Mouse (Mus musculus) midbrain, embryonic 13.5 days (tissue): ENCODE results near the gene Mgll. TPM values are rescaled to one million over a fixed set of nuclear protein-coding genes. Genes with fewer than 3 reads are reported as not detected.

Experiments used
- ATAC-seq: fragments of 200-750 bp; cut with Nextera tagmentation; 2 replicates; pipeline ENCODE4 v1.8.0; 2017; ENCODE audit warnings: mild to moderate bottlenecking, moderate TSS enrichment, moderate library complexity
- H3K27ac ChIP-seq: fragments of 300-500 bp; sonication (generic); 2 replicates; pipeline ENCODE4 v1.5.1; 2015; ENCODE audit warnings: inconsistent platforms, mild to moderate bottlenecking, moderate library complexity
- H3K27me3 ChIP-seq: fragments of 300-500 bp; sonication (generic); 2 replicates; pipeline ENCODE4 v1.6.1; 2015; ENCODE audit warnings: mild to moderate bottlenecking, inconsistent platforms
- H3K36me3 ChIP-seq: fragments of 300-500 bp; sonication (generic); 2 replicates; pipeline ENCODE4 v1.6.1; 2015; ENCODE audit warnings: mild to moderate bottlenecking, inconsistent platforms
- H3K4me1 ChIP-seq: fragments of 300-500 bp; sonication (generic); replicated peaks from 2 replicates; pipeline ENCODE4 v1.6.1; 2015; ENCODE audit warnings: inconsistent platforms
- H3K4me2 ChIP-seq: fragments of 300-500 bp; sonication (generic); replicated peaks from 2 replicates; pipeline ENCODE4 v1.6.1; 2015; ENCODE audit warnings: moderate library complexity, mild to moderate bottlenecking, inconsistent platforms
- H3K4me3 ChIP-seq: fragments of 300-500 bp; sonication (generic); replicated peaks from 2 replicates; pipeline ENCODE4 v1.5.1; 2015; ENCODE audit warnings: mild to moderate bottlenecking, inconsistent platforms
- H3K9ac ChIP-seq: fragments of 300-500 bp; sonication (generic); replicated peaks from 2 replicates; pipeline ENCODE4 v1.6.1; 2015; ENCODE audit warnings: mild to moderate bottlenecking, inconsistent platforms
- H3K9me3 ChIP-seq: fragments of 300-500 bp; sonication (generic); 2 replicates; pipeline ENCODE4 v1.6.1; 2016; ENCODE audit warnings: mild to moderate bottlenecking, inconsistent platforms
- WGBS: fragments of 180-500 bp; shearing (Covaris S2); methylation state at CpG from one replicate; pipeline ENCODE4 v1.1.7; 2015; 5-methylcytosine and 5-hydroxymethylcytosine counted together
- polyA plus RNA-seq: library from polyadenylated mRNA; unstranded; fragments of >200 nt; fragmentation: Nextera tagmentation; extraction: Ambion mirVana; gene quantifications from 2 replicates; pipeline ENCODE4 v1.2.1, GENCODE M21; 2015

Gene Mgll
- polyA plus RNA-seq, 1 experiment from 2014 or later: 7.4 TPM

- Histone ChIP-seq H3K4me3 (no peak overlapping the region), H3K27me3 (no peaks in the 10 kb centered on the region), H3K9me3 (no peaks in the 10 kb centered on the region), H3K9ac (no peak overlapping the region), H3K4me2 (no peak overlapping the region), H3K36me3 (no peaks in the 10 kb centered on the region), H3K4me1 (peaks cover 12% of the 10 kb centered on the region), H3K27ac (peak overlapping the region; percentile 41; the same call in 1 of the 2 replicates)
- ATAC-seq: no peak
- 65% methylated on average over 6 of the region's 6 CpGs for WGBS
Observed at GRCm38 (mm10) chr6:88753578-88753977, 29.4 kb downstream of the Mgll start.

- Histone ChIP-seq H3K36me3 (no peaks in the 10 kb centered on the region), H3K4me1 (peaks cover 26% of the 10 kb centered on the region), H3K9me3 (no peaks in the 10 kb centered on the region), H3K9ac (no peak overlapping the region), H3K4me2 (no peak overlapping the region), H3K27ac (no peak overlapping the region), H3K4me3 (no peak overlapping the region), H3K27me3 (no peaks in the 10 kb centered on the region)
- no peak for ATAC-seq
- WGBS: 86% methylated on average over 4 of the region's 4 CpGs
Observed at GRCm38 (mm10) chr6:88756992-88757391, 32.8 kb downstream of the Mgll start.

- Histone ChIP-seq H3K4me1 (peaks cover 18% of the 10 kb centered on the region), H3K4me3 (no peak overlapping the region), H3K4me2 (no peak overlapping the region), H3K9ac (no peak overlapping the region), H3K27ac (no peak overlapping the region), H3K27me3 (no peaks in the 10 kb centered on the region), H3K9me3 (no peaks in the 10 kb centered on the region), H3K36me3 (no peaks in the 10 kb centered on the region)
- ATAC-seq: no peak
- WGBS: 86% methylated on average over 8 of the region's 8 CpGs
Observed at GRCm38 (mm10) chr6:88758074-88758473, 33.9 kb downstream of the Mgll start.

DNA sequence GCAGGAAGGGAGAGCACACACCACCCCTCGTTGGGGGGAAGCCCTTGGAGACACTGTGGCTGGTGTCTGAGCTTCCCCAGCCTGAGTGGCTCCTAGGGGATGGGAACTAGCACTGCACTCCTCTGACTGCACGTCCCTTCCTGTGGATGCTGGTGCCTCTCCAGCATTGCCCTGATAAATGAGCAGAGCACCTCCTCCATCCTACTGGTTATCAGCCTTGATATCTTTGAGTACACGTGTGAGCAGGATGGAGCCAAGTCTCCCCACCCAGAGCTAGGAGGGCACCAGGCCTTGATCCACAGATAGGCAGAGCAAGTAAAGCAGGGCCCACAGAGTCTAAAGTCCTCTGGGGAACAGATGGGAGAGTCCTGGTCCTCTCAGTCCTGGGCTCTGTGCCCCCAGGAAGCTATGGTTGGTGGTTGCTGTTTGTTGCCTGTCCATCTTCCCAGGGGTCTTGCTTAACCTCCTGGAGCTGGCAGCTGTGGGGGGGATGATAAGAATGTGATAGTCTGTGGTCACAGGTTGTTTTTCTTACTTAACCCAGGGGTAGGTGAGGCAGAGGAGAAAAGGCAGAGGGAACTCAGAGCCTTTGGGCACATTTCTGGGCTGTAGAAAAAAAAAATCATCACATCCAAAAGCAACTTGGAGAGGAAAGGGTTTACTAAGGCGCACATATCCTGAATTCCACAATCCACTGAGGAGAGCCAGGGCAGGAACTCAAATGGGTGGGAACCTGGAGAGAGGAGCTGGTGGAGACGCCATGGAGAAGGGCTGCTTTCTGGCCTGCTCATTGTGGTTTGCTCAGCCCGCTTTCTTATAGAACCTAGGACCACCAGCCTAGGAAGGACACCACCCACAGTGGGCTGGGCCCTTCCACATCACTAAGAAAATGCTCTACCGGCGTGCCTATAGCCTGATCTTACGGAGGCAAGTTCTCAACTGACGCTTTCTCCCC lies 34.6 kb downstream of the Mgll start:
- no peak overlapping the region for H3K4me3 ChIP-seq
- peaks cover 14% of the 10 kb centered on the region for H3K4me1 ChIP-seq
- no peak for ATAC-seq
- no peak overlapping the region for H3K9ac ChIP-seq
- WGBS: 81% methylated on average over 10 of the region's 10 CpGs
- no peaks in the 10 kb centered on the region for H3K9me3 ChIP-seq
- H3K27ac ChIP-seq: no peak overlapping the region
- H3K36me3 ChIP-seq: no peaks in the 10 kb centered on the region
- H3K27me3 ChIP-seq: no peaks in the 10 kb centered on the region
- H3K4me2 ChIP-seq: no peak overlapping the region

GRCm38 (mm10) chr6:88759793-88760453 lies 35.7 kb downstream of the Mgll start:
- H3K9ac ChIP-seq: no peak overlapping the region
- no peaks in the 10 kb centered on the region for H3K9me3 ChIP-seq
- H3K4me2 ChIP-seq: no peak overlapping the region
- no peaks in the 10 kb centered on the region for H3K27me3 ChIP-seq
- H3K4me3 ChIP-seq: no peak overlapping the region
- peak; percentile 53; the same call in 1 of the 2 replicates for ATAC-seq
- H3K36me3 ChIP-seq: no peaks in the 10 kb centered on the region
- 64% methylated on average over 17 of the region's 17 CpGs for WGBS
- H3K4me1 ChIP-seq: peaks cover 14% of the 10 kb centered on the region
- H3K27ac ChIP-seq: peak overlapping the region; percentile 48; the same call in 1 of the 2 replicates

DNA sequence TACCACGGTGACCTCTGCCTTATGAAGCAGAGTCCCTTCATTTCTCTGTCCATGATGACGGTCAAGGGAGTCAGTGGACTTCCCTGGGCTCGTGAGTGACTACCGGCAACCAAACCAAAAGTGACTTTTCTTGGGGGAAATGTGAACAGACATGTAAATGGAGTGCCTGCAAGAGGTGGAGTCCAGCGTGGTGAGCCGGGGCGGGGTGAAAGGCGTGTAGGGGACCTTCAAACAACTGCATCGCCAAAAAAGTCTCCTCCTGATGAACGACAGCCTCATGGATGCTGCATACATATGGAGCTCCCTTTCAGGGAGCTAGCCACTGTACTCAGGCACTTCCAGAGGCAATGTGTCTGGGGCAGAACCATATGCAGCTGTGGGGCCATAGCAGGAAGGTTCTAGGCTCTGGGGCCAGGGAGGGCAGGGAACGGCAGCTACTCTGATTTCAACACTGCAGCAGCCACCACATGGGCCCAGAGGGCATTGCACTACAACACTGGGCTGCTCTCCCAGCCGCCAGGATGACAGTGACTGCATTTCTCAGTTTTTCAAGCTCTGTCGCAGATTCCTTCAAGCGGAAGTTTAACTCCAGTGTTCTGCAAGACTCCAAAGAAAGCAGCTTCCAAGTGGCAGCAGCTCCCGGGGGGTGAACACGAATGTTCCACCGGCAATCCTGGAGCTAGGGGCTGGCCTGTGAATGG lies 36.9 kb downstream of the Mgll start:
- Histone ChIP-seq H3K9me3 (no peaks in the 10 kb centered on the region), H3K4me1 (peaks cover 19% of the 10 kb centered on the region), H3K27me3 (no peaks in the 10 kb centered on the region), H3K9ac (0 out of 2 replicates have a peak overlapping the region, but pooled peaks have one; percentile 24), H3K4me3 (no peak overlapping the region), H3K27ac (no peak overlapping the region), H3K36me3 (no peaks in the 10 kb centered on the region), H3K4me2 (no peak overlapping the region)
- WGBS: 69% methylated on average over 17 of the region's 17 CpGs
- ATAC-seq: no peak

DNA sequence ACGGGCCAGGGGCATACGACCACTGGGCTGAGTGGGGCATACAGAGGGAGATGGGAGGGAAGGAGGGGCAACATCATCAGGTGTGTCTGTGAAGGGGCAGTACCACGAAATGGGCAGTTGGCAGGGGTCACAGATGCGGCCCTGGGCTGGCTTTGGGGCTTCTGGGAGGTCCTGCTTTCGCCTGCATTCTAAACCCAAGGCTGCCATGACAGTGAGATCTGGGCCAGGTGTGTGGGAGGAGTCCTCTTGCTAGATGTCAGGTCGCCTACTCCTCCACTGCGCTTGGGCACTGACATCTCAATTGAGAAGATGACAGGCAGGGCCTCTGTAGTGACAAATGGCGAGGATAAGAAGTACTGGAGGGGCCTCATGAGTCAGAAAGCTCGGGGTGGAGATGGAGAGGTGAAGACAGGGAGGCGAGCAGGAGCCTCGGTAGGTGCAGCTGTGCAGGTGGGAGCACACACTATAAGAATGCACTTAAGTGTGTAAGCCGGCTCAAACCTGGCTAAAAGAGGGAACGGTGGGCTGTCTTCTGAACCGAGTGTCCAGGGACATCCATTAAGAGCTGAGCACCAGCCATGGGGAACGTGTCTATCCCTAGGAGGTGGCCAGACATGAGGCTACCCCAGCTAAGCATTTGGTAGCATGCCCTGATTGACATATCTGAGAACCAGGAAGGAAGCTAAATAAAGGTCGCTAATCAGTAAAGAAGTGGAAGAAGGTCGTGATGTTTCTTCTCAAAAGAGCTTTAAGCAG lies 37.6 kb downstream of the Mgll start:
- H3K36me3 ChIP-seq: no peaks in the 10 kb centered on the region
- ATAC-seq: no peak
- no peak overlapping the region for H3K27ac ChIP-seq
- 73% methylated on average over 17 of the region's 17 CpGs for WGBS
- H3K4me1 ChIP-seq: peaks cover 25% of the 10 kb centered on the region
- H3K27me3 ChIP-seq: no peaks in the 10 kb centered on the region
- H3K9me3 ChIP-seq: no peaks in the 10 kb centered on the region
- H3K4me2 ChIP-seq: no peak overlapping the region
- no peak overlapping the region for H3K4me3 ChIP-seq
- H3K9ac ChIP-seq: no peak overlapping the region

- no peak for ATAC-seq
- Histone ChIP-seq H3K9me3 (no peaks in the 10 kb centered on the region), H3K36me3 (no peaks in the 10 kb centered on the region), H3K4me1 (peaks cover 29% of the 10 kb centered on the region), H3K4me2 (no peak overlapping the region), H3K9ac (no peak overlapping the region), H3K27me3 (no peaks in the 10 kb centered on the region), H3K27ac (no peak overlapping the region), H3K4me3 (no peak overlapping the region)
- 80% methylated on average over 13 of the region's 13 CpGs for WGBS
Observed at GRCm38 (mm10) chr6:88762440-88763196, 38.4 kb downstream of the Mgll start.

GRCm38 (mm10) chr6:88763518-88764077 lies 39.4 kb downstream of the Mgll start:
- H3K4me1 ChIP-seq: peaks cover 29% of the 10 kb centered on the region
- H3K36me3 ChIP-seq: no peaks in the 10 kb centered on the region
- H3K4me2 ChIP-seq: no peak overlapping the region
- ATAC-seq: no peak
- H3K9ac ChIP-seq: no peak overlapping the region
- no peaks in the 10 kb centered on the region for H3K27me3 ChIP-seq
- H3K27ac ChIP-seq: no peak overlapping the region
- WGBS: 76% methylated on average over 3 of the region's 3 CpGs
- H3K4me3 ChIP-seq: no peak overlapping the region
- H3K9me3 ChIP-seq: no peaks in the 10 kb centered on the region

DNA sequence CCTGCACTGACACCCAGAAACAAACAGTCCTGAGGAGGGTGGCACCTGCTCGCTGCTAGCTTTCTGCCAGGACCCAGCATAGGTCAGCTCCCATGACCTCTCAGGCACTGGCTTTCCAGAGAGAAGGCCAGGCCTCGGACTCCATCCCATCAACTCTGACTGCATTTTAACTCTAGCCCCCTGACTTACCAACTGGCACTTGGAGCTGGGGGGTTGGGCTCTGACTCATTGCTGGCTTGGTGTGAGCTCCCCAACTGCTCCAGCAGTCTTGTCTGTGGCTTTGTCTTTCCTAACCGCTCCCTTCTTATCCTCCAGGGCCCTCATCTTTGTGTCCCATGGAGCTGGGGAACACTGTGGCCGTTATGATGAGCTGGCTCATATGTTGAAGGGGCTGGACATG lies 40.1 kb downstream of the Mgll start:
- no peaks in the 10 kb centered on the region for H3K9me3 ChIP-seq
- peaks cover 29% of the 10 kb centered on the region for H3K4me1 ChIP-seq
- no peak overlapping the region for H3K9ac ChIP-seq
- no peak for ATAC-seq
- no peak overlapping the region for H3K27ac ChIP-seq
- no peaks in the 10 kb centered on the region for H3K36me3 ChIP-seq
- 66% methylated on average over 4 of the region's 4 CpGs for WGBS
- no peaks in the 10 kb centered on the region for H3K27me3 ChIP-seq
- no peak overlapping the region for H3K4me2 ChIP-seq
- H3K4me3 ChIP-seq: no peak overlapping the region

DNA sequence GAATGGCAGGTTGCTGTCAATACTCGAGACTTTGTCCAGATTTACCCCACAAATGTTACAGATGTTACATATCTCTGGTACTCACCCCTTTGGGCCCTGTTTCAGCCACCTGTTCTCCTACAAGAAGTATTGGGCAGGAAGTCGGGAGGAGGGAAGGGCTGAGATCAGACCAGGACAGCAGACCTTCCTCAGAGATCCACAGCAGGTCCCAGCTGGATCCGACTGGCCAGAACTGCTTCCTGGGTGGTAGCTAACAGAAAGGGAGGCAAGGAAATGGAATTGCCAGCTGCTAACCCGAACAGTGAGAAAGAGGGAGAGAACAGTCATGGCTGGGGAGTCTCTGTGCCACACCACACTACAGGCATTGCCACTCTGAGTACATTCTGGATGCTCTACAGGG lies 43.5 kb downstream of the Mgll start:
- WGBS: 72% methylated on average over 4 of the region's 4 CpGs
- ATAC-seq: no peak

More for the DNA sequence above, 43.5 kb downstream of the Mgll start:
- no peak overlapping the region for H3K4me3 ChIP-seq
- no peaks in the 10 kb centered on the region for H3K9me3 ChIP-seq
- no peak overlapping the region for H3K27ac ChIP-seq
- no peak overlapping the region for H3K9ac ChIP-seq
- no peaks in the 10 kb centered on the region for H3K27me3 ChIP-seq
- peaks cover 15% of the 10 kb centered on the region for H3K4me1 ChIP-seq
- no peak overlapping the region for H3K4me2 ChIP-seq
- H3K36me3 ChIP-seq: no peaks in the 10 kb centered on the region
